Mouse (Mus musculus) heart, postnatal 10 days (tissue): ENCODE results near the gene Gtf2a2. TPM values are rescaled to one million over a fixed set of nuclear protein-coding genes. Genes with fewer than 3 reads are reported as not detected.

Experiments used
- DNase-seq, 2 experiments: peaks; one replicate each; pipeline ENCODE4 v3.0.0; 2021
- intact Hi-C: fragments of 180-260 bp; cut with DNase I; formaldehyde crosslinking; loops from one replicate; pipeline ENCODE4 v1.15.1; 2025
- total RNA-seq, 2 experiments: library from RNA; stranded (reverse); gene quantifications; 2 replicates each; pipeline ENCODE4 v1.2.3; 2021

The Gtf2a2 gene
- total RNA-seq, 2 experiments from 2014 or later: 73.3 to 77.8 TPM

DNA sequence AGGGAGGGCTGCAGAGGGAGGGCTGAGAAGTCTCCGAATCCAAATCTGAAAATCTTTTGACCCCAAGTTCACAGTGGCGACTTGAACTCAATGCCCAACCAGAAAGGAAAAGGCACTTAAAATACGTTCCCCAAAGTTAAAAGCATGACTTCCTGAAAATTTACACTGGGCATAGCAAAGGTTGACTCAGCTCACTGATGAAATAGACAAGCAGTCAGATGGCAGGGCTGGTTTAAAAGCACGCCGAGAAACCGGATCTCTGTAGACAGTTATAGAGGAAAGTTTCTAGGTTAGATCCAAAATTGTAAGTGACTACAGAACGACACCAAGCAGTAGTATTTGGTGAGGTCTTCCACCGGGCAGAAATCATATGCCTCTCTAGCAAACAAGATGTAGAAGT lies 37.5 kb downstream of the Gtf2a2 start:
- no peak for DNase-seq
- intact Hi-C loops: no loop called here

DNA sequence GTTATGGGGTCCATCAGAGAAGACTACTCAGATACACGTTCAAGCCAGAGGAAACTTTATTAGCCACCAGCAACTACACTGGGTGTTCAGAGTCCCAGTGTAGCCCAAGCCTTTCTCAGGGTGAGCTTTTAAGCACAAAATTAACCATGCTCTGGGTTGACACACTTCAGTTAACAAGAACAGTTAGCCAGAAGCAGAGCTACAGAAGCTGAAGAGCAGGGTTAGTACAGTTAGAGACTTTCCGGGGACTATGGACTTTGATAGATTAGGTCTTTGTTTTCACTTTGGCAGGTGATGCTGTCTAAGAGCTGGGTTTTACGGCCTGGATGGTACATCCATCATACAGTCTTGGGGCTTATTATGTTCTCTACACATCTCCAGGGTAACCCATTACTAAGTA lies 40.4 kb downstream of the Gtf2a2 start:
- DNase-seq: no peak
- intact Hi-C loops: no loop called here

DNA sequence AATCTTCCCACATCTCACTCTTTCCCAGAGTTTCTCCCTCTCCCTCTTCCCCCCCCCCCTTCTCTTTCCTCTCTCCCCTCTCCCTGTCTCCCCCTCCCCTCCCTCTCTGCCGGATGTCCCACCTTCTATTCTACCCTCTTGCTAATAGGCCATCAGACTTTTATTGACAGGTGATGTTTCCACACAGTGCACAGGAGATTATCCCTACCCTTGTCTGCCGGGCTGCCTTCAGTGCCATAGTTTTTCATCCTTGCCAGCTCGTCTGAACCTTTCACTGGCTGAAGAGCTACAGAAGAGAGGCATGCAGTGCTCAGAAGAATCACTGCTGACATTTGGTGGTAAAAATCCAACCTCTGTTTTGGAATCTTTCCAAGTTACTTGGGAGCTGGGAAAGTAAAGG lies 41.1 kb downstream of the Gtf2a2 start:
- intact Hi-C loops: no loop called here
- DNase-seq: no peak

- intact Hi-C loops: no loop called here
Measured at GRCm38 (mm10) chr9:70062012-70062411, 49.7 kb downstream of the Gtf2a2 start.

GRCm38 (mm10) chr9:70067497-70067896 lies 55.1 kb downstream of the Gtf2a2 start:
- intact Hi-C loops: no loop called here
- no peak for DNase-seq

More at GRCm38 (mm10) chr9:70062012-70062411, 49.7 kb downstream of the Gtf2a2 start:
- no peak for DNase-seq

- intact Hi-C loops: no loop called here
Measured at GRCm38 (mm10) chr9:70069961-70070435, 57.6 kb downstream of the Gtf2a2 start.

DNA sequence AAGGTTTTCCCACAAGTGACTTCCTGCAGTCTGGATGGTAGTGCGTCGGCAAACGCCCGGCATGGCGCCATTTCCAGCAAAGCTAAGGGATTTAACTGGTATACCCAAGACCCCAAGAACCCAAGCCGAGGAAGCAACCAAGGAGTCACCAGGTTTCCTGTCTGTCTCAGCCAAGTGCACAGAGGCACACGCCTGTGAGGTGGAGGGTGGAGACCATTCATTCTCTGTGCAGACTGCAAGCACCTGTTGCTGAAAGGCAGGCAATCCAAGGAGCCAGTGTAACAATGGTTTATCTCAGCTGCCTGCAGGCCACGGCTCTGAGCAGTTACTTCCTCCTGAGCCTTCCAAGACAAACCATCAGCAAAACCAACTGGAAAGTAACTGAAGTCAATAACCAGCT lies 60.0 kb downstream of the Gtf2a2 start:
- DNase-seq: no peak
- intact Hi-C loops: no loop called here

More at GRCm38 (mm10) chr9:70069961-70070435, 57.6 kb downstream of the Gtf2a2 start:
- peak; percentile 61 to 64 for DNase-seq

Other genes with a start within 250 kb of the Gtf2a2 start
- gene Bnip2, start 23.1 kb upstream of the Gtf2a2 start, total RNA-seq: 100 to 1,000 TPM; 102 to 107 TPM
- not detected for gene Gcnt3, start 25.5 kb downstream of the Gtf2a2 start, total RNA-seq
- gene Fam81a, start 130.0 kb downstream of the Gtf2a2 start, total RNA-seq: 10 to 100 TPM; 20.2 to 20.8 TPM
- 10 to 100 TPM; 22.6 to 23.3 TPM for gene Myo1e, start 194.8 kb downstream of the Gtf2a2 start, total RNA-seq